Comparison of ENCODE assay signal across 9 mouse cellular contexts in the genomic region with DNA sequence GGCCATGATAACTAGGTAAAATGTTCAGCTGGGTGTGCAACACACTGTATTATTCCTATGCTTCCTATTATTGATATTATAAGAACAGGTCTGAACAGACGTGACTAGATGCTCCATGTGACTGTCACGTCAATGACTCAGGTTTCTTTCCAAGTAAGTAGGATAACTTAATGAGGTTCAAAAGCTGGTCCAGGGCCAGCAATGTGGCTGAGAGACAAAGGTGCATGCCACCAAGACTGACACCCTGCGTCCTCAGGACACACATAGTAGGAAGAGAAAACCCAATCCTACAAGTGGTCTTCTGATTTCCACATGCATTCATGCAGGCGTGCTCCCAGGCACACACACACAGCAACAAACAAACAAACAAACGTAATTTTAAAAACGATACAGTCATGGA. TPM values are rescaled to one million over a fixed set of nuclear protein-coding genes. Genes with fewer than 3 reads are reported as not detected.
DNase-seq lines count a peak whose midpoint lies in the region; ATAC-seq lines count a peak whose summit lies in the region.
"Had no signal": no experiment of that assay in that cellular context is flagged by ENCODE, and none has a peak within 500 bp of the region (broad histone marks: within the 10 kb centered on the region; RNA-seq: fewer than 3 reads in every experiment).

No protein-coding gene starts in this region.

- peak; percentile 22 for DNase-seq in cerebellum, adult 9-11 months
- no peak for DNase-seq in cerebellum, adult 11 months
- no peak for DNase-seq in heart, postnatal 4 days
- peak; percentile 37 to 42 for DNase-seq in spleen, postnatal 10 days (ENCODE audit: low spot score in 2 of 2)
- DNase-seq in spleen, postnatal 36 days (ENCODE audit: low spot score in 2 of 2), result no peak
- no peak for DNase-seq in adipocyte (ENCODE audit: low spot score)
- DNase-seq: right cerebral cortex, adult 18-20 months had no signal

- 66% methylated on average over 6 of the region's 6 CpGs for WGBS in heart, embryonic 14.5 days

- H3K4me2 ChIP-seq in heart, embryonic 14.5 days (ENCODE audit: low read length), result peak overlapping the region; percentile 75

- H3K9me3 ChIP-seq in heart, embryonic 14.5 days (ENCODE audit: control insufficient read depth, low read length), result no peaks in the 10 kb centered on the region

- H3K9ac ChIP-seq in heart, embryonic 14.5 days (ENCODE audit: low read length), result peak overlapping the region; percentile 94

- no peak for ATAC-seq in heart, embryonic 14.5 days (ENCODE audit: insufficient number of reproducible peaks, insufficient read depth, low FRiP score, low read depth)
- ATAC-seq in megakaryocyte-erythroid progenitor cell, adult 5-6 weeks (replicated peaks; ENCODE audit: low FRiP score, low TSS enrichment, poor library complexity, severe bottlenecking), result no peak

- no peaks in the 10 kb centered on the region for H3K27me3 ChIP-seq in heart, embryonic 14.5 days (ENCODE audit: control insufficient read depth, insufficient read depth, low read length)

- H3K4me1 ChIP-seq in heart, embryonic 14.5 days (ENCODE audit: control insufficient read depth in 2 of 2, insufficient read depth in 2 of 2, low read length in 2 of 2), result peaks cover 9 to 54% of the 10 kb centered on the region in 2 experiments

- H3K4me3 ChIP-seq in heart, embryonic 14.5 days (ENCODE audit: control insufficient read depth in 1 of 2, insufficient read depth in 1 of 2, low read depth in 1 of 2, low read length in 2 of 2), result peak overlapping the region; percentile 13 to 93; a peak in 3 of 4 replicates

- no peaks in the 10 kb centered on the region for H3K36me3 ChIP-seq in heart, embryonic 14.5 days (ENCODE audit: control insufficient read depth, insufficient read depth, low read length)

- H3K27ac ChIP-seq in heart, embryonic 14.5 days (replicated peaks in 1 of 2; ENCODE audit: control insufficient read depth in 1 of 2, insufficient read depth in 1 of 2, low read depth in 2 of 2, low read length in 2 of 2), result no peak overlapping the region; a peak in 1 of 4 replicates

RNA-seq across cellular contexts. Expression of gene Trak2, which starts 2.1 kb away (rescaled TPM):
- 29.6 and 32.6 TPM in 2 replicates for polyA plus RNA-seq in heart, embryonic 14.5 days (2014; fragmentation: Nextera tagmentation; extraction: Ambion mirVana)
- 100 to 1,000 TPM; 149 to 154 TPM for total RNA-seq in heart, postnatal 4 days (2021)
- total RNA-seq in megakaryocyte-erythroid progenitor cell, adult 5-6 weeks (2014; fragmentation: Nextera tagmentation), result 82.4 and 98.1 TPM in 2 replicates
- total RNA-seq in megakaryocyte-erythroid progenitor cell, adult 5-6 weeks (2017), result 50.7 and 56.6 TPM in 2 replicates

RNA-seq across cellular contexts. Expression of gene Stradb, which starts 2.2 kb away (rescaled TPM):
- polyA plus RNA-seq in heart, embryonic 14.5 days (2014; fragmentation: Nextera tagmentation; extraction: Ambion mirVana), result 29.1 and 33.9 TPM in 2 replicates
- 10 to 100 TPM; 28.4 to 31.7 TPM for total RNA-seq in heart, postnatal 4 days (2021)
- total RNA-seq in megakaryocyte-erythroid progenitor cell, adult 5-6 weeks (2014; fragmentation: Nextera tagmentation), result 35.6 and 36.6 TPM in 2 replicates
- 14.2 and 23.8 TPM in 2 replicates for total RNA-seq in megakaryocyte-erythroid progenitor cell, adult 5-6 weeks (2017)

Comparison
In these comparisons a context has a peak if more than half of its experiments do, and no peak if none do; other contexts are left out.
1. DNase-seq: peak in cerebellum, adult 9-11 months (single experiment) and spleen, postnatal 10 days (2 of 2); none in cerebellum, adult 11 months (single experiment), heart, postnatal 4 days (single experiment), spleen, postnatal 36 days (0 of 2) and adipocyte (single experiment).